Comparison of ENCODE assay signal across 8 mouse cellular contexts in the genomic region with DNA sequence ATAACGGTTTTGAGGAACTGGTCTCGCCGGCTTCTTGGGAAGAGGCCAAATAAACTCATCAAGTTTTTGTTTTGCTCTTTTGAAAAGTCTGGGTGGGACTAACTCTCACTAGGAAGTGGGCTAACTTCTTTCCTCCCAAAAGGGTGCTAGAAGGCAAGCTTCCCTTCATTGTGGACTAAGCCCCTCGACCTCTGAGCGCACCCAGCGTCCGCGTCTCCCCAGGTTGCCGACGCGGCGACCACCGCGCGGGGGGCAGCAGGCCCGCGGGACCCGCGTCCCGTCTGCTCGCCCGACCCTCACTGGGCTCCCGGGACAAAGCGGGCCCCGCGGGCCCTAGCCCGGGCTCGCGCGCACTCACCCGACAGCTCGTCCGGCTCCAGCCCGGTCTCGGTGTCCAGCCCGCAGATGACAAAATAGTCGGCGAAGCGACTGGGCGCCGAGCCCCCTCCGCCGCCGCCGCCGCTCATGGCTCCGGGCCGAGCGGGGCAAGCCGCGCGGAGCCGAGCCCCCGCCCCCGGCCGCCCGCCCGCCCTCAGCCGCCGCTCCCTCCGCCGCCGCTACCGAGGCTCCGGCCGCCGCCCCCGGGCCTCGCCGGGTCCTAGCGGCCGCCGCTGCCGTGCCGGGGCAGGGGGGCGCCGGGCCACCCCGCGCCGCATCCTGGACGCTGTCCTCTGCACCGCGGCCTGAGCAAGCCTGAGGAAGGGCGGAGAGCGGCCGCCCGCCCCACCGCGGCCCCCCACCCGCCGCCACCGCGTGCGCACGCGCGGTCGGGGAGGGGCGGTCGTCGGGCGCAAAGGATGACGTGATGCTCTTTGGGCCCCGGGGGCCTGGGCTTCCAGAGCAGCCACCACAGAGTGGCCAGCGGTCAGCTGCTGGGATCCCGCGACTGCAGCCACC. TPM values are rescaled to one million over a fixed set of nuclear protein-coding genes. Genes with fewer than 3 reads are reported as not detected.
A peak's percentile ranks its signal among the peaks of the same experiment; 100 is the strongest.
DNase-seq lines count a peak whose midpoint lies in the region; ATAC-seq and TF ChIP-seq lines count a peak whose summit lies in the region.

A gene (minus strand): TSS at position 755 of the 897 bp plus-strand sequence.

- intact Hi-C loops in gastrocnemius, adult 2 months (cut with DNase I): loop anchor here (2.0 kb wide), 1 partner anchor 27 kb away; a partner anchor contains a TSS
- intact Hi-C loops in left cerebral cortex, adult 2 months (cut with DNase I): loop anchor here (1.0 kb wide), 1 partner anchor 34 kb away; no protein-coding TSS in a partner anchor

- peaks cover 26% of the 10 kb centered on the region for H3K4me1 ChIP-seq in hindbrain, embryonic 16.5 days (ENCODE audit: control insufficient read depth, insufficient read depth, low read depth, low read length)

- TF ChIP-seq CTCF in gastrocnemius, adult 2 months (IDR thresholded peaks at IDR 0.05): no peak
- no peak for TF ChIP-seq CTCF in left cerebral cortex, adult 2 months (IDR thresholded peaks at IDR 0.05)

- no peaks in the 10 kb centered on the region for H3K27me3 ChIP-seq in hindbrain, embryonic 16.5 days (replicated peaks; ENCODE audit: control insufficient read depth, insufficient read depth, low read length)

- no peaks in the 10 kb centered on the region for H3K36me3 ChIP-seq in hindbrain, embryonic 16.5 days (ENCODE audit: control insufficient read depth, insufficient read depth, low read length)

- no peaks in the 10 kb centered on the region for H3K9me3 ChIP-seq in hindbrain, embryonic 16.5 days (ENCODE audit: control insufficient read depth, low read length)

- peak within 1 kb of the TSS; percentile 98 for H3K9ac ChIP-seq in hindbrain, embryonic 16.5 days (ENCODE audit: low read depth, low read length)

- ATAC-seq in hindbrain, embryonic 16.5 days: peak; percentile 94
- ATAC-seq in megakaryocyte, adult 5-6 weeks (ENCODE audit: poor library complexity, severe bottlenecking): peak; percentile 74

- DNase-seq in T-cell, adult 2 months (ENCODE audit: low spot score): peak; percentile 28
- peak; percentile 79 to 86 for DNase-seq in cerebellum, postnatal 36 days
- peak; percentile 89 for DNase-seq in gastrocnemius, adult 2 months
- DNase-seq in left cerebral cortex, adult 2 months (ENCODE audit: extremely low spot score in 1 of 2, low spot score in 2 of 2): peak; percentile 78 to 83
- peak; percentile 70 to 80 for DNase-seq in right cerebral cortex, adult 2 months (ENCODE audit: low spot score in 2 of 2)
- DNase-seq in urinary bladder, postnatal 14 days (ENCODE audit: low spot score): peak; percentile 64

- H3K4me2 ChIP-seq in hindbrain, embryonic 16.5 days (ENCODE audit: low read length): peak within 1 kb of the TSS; percentile 63

- peak within 1 kb of the TSS; percentile 95 for H3K27ac ChIP-seq in gastrocnemius, adult 2 months
- peak within 1 kb of the TSS; percentile 95 for H3K27ac ChIP-seq in hindbrain, embryonic 16.5 days (ENCODE audit: low read depth, low read length)
- peak within 1 kb of the TSS; percentile 99 for H3K27ac ChIP-seq in left cerebral cortex, adult 2 months

- peak within 1 kb of the TSS; percentile 85 for H3K4me3 ChIP-seq in gastrocnemius, adult 2 months
- H3K4me3 ChIP-seq in hindbrain, embryonic 16.5 days (ENCODE audit: low read length): peak within 1 kb of the TSS; percentile 88
- peak within 1 kb of the TSS; percentile 96 for H3K4me3 ChIP-seq in left cerebral cortex, adult 2 months

- under 1% methylated on average over 79 of the region's 107 CpGs for WGBS in hindbrain, embryonic 16.5 days

RNA-seq across cellular contexts. Expression of the gene that starts here (rescaled TPM):
- 10 to 100 TPM; 34.4 to 52.4 TPM for total RNA-seq in gastrocnemius, adult 2 months (2021)
- 34.6 and 36.5 TPM in 2 replicates for polyA plus RNA-seq in hindbrain, embryonic 16.5 days (2015; fragmentation: Nextera tagmentation; extraction: Ambion mirVana)
- 100 to 1,000 TPM; 214 to 225 TPM for total RNA-seq in left cerebral cortex, adult 2 months (2021)
- 152 and 157 TPM in 2 replicates for total RNA-seq in megakaryocyte, adult 5-6 weeks (2015)
- total RNA-seq in megakaryocyte, adult 5-6 weeks (2017): 102 and 128 TPM in 2 replicates

Comparison
In these comparisons a context has a peak if more than half of its experiments do, and no peak if none do; other contexts are left out.
1. Peak in every context shown above with its lines: DNase-seq, ATAC-seq, H3K4me3 ChIP-seq and H3K27ac ChIP-seq.
2. DNase-seq: peak in every context shown above with its lines; median percentile 89 in gastrocnemius, adult 2 months; 82 in cerebellum, postnatal 36 days; 80 in left cerebral cortex, adult 2 months; 75 in right cerebral cortex, adult 2 months; 64 in urinary bladder, postnatal 14 days; 28 in T-cell, adult 2 months.